Mouse (Mus musculus): Measurements from ENCODE around the gene Cracr2b. TPM values are rescaled to one million over a fixed set of nuclear protein-coding genes. Genes with fewer than 3 reads are reported as not detected.
A peak's percentile ranks its signal among the peaks of the same experiment; 100 is the strongest.

Cracr2b gene
- polyA plus RNA-seq, 1 experiment from 2014 or later: 8.1 TPM

DNA sequence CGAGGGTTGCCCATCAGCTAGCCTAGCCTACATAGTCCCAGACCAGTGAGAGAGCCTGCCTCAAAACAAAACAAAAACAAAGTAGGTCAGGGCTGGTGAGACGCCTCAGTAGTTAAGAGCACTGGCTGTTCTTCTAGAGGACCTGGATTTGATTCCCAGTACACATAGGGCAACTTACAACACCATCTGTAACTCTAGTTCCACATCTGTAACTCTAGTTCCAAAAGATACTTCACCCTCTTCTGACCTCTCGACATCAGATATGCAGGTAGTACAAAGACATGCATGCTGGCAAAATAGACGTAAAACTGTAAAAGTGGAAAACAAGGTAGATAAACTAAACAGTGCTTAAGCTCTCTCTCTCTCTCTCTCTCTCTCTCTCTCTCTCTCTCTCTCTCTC, 37.1 kb upstream of the Cracr2b start:
- no peaks in the 10 kb centered on the region for H3K27me3 ChIP-seq (ENCODE audit: control insufficient read depth, insufficient read depth, low read length)
- H3K4me2 ChIP-seq (replicated peaks): no peak overlapping the region
- peaks cover 13% of the 10 kb centered on the region for H3K36me3 ChIP-seq (replicated peaks; ENCODE audit: control insufficient read depth, insufficient read depth)
- H3K9ac ChIP-seq: no peak overlapping the region
- no peaks in the 10 kb centered on the region for H3K9me3 ChIP-seq (ENCODE audit: control insufficient read depth, low read length)
- ATAC-seq (ENCODE audit: low FRiP score): no peak
- DNase-seq (ENCODE audit: low spot score): no peak
- H3K4me3 ChIP-seq (replicated peaks; ENCODE audit: low read length): no peak overlapping the region
- peaks cover 8% of the 10 kb centered on the region for H3K4me1 ChIP-seq (replicated peaks; ENCODE audit: control insufficient read depth, insufficient read depth, low read length)
- 75% methylated on average over 4 of the region's 4 CpGs for WGBS
- no peak overlapping the region for H3K27ac ChIP-seq

DNA sequence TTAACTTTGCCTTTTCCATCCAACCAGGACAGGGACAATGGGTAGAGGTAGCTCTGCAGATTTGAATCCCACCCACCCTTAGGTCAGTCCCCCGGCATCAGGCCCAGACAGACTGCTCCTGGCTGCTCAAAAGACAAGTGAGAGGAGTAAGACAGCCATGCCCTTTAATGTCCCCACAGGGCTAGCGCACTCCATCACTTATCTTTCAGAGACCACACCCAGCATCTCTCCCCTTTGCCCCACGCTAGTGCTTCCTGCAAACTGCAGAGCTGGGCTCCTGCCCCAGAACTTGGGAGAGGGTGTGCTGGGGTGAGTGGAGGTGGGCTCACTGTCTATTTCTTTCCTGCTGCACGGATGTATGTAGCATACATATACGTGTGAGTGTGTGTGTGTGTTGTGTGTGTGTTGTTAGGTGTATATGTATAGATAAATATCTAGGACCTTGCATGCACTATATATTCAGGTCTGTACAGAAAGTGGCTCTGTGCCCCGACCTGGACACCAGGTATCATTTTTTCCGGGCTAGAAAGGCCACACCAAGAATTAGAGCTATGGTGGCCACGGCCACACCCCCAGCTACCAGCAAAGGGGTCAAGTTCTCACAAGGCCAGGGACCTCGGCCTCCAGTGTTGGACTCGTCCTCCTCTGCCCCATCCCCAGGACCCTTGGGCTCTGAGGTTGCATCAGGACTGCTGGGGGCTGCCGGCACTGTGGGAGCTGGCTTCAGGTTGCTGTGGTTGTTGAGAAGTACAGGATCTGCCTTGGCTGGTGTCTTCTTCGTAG, 33.8 kb upstream of the Cracr2b start:
- Histone ChIP-seq H3K36me3 (replicated peaks; ENCODE audit: control insufficient read depth, insufficient read depth) (peaks cover 34% of the 10 kb centered on the region), H3K9me3 (ENCODE audit: control insufficient read depth, low read length) (no peaks in the 10 kb centered on the region), H3K27me3 (ENCODE audit: control insufficient read depth, insufficient read depth, low read length) (no peaks in the 10 kb centered on the region), H3K4me2 (replicated peaks) (no peak overlapping the region), H3K9ac (no peak overlapping the region), H3K27ac (no peak overlapping the region), H3K4me1 (replicated peaks; ENCODE audit: control insufficient read depth, insufficient read depth, low read length) (peaks cover 11% of the 10 kb centered on the region), H3K4me3 (replicated peaks; ENCODE audit: low read length) (no peak overlapping the region)
- DNase-seq (ENCODE audit: low spot score): no peak
- WGBS: 87% methylated on average over 12 of the region's 12 CpGs
- no peak for ATAC-seq (ENCODE audit: low FRiP score)

DNA sequence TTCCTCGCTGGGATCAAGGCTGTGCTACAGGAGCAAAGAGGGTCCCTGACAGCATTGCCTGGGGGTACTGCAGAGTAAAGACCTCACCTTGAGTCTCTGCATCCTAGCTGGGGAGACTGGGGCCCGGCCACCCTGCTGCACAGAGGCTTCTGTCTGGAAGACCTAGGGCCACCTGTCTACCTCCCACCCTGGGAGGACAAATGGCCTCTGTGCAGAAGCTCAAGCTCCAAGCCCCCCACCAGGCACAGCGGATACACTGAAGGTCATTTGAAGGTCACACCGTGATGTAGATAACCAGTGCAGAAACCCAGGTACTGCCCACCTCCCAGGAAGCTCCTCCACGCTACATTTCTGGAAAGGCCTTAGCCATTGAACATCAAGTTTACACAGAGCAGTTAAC, 32.2 kb upstream of the Cracr2b start:
- Histone ChIP-seq H3K9me3 (ENCODE audit: control insufficient read depth, low read length) (no peaks in the 10 kb centered on the region), H3K4me2 (replicated peaks) (peak overlapping the region; percentile 92), H3K36me3 (replicated peaks; ENCODE audit: control insufficient read depth, insufficient read depth) (peaks cover 50% of the 10 kb centered on the region), H3K27ac (peak overlapping the region; percentile 80), H3K9ac (peak overlapping the region; percentile 85), H3K27me3 (ENCODE audit: control insufficient read depth, insufficient read depth, low read length) (no peaks in the 10 kb centered on the region), H3K4me3 (replicated peaks; ENCODE audit: low read length) (peak overlapping the region; percentile 58), H3K4me1 (replicated peaks; ENCODE audit: control insufficient read depth, insufficient read depth, low read length) (peaks cover 17% of the 10 kb centered on the region)
- ATAC-seq (ENCODE audit: low FRiP score): no peak
- WGBS: 53% methylated on average over 5 of the region's 5 CpGs
- DNase-seq (ENCODE audit: low spot score): no peak

- ATAC-seq (ENCODE audit: low FRiP score): peak; percentile 87
- H3K27ac ChIP-seq: peak within 1 kb of the TSS; percentile 80
- H3K4me1 ChIP-seq (replicated peaks; ENCODE audit: control insufficient read depth, insufficient read depth, low read length): peaks cover 23% of the 10 kb centered on the region
- WGBS: 3% methylated on average over 19 of the region's 19 CpGs
- peak within 1 kb of the TSS; percentile 58 for H3K4me3 ChIP-seq (replicated peaks; ENCODE audit: low read length)
- peak within 1 kb of the TSS; percentile 85 for H3K9ac ChIP-seq
- H3K36me3 ChIP-seq (replicated peaks; ENCODE audit: control insufficient read depth, insufficient read depth): peaks cover 52% of the 10 kb centered on the region
- no peaks in the 10 kb centered on the region for H3K27me3 ChIP-seq (ENCODE audit: control insufficient read depth, insufficient read depth, low read length)
- H3K4me2 ChIP-seq (replicated peaks): peak within 1 kb of the TSS; percentile 92
- DNase-seq (ENCODE audit: low spot score): peak; percentile 76
- no peaks in the 10 kb centered on the region for H3K9me3 ChIP-seq (ENCODE audit: control insufficient read depth, low read length)
Measured at GRCm38 (mm10) chr7:141429310-141429709, 31.6 kb upstream of the Cracr2b start, which contains the start of gene Cend1. TSS of gene Cend1 (minus strand) at chr7:141429491.

DNA sequence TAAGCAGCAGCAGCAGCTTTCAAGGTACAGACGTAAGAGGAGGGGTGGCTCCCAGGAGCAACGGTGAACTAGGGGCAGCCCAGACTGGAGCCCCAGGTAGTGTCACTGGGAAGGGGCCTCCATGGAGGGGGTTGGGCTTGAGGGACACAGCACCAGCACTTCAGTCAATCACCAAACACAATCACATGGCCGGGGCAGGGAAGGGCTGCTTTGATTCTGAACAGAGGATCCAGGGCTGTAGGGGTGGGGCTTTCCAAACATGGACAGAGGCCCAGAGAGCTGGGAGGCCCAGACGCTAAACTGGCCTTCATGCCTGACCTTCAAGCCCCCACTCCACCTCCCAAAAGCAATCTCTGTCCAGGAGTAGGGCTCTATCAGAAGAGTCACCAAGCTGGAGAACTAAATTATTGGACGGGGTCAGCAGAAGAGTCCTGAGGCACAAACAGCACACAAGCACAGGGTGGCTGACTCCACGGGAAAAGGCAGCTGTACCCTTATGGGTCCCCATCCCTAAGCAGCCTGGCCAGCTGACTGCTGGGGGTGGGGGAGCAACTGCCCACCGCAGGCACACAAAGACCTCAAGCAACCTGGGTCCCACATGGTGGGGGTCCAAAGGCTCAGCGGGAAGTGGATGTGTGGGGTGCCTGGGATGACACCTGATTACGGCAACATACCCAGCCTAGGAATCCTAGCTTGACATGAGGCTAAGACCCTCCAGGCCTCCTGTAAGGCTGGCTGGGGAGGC, 30.9 kb upstream of the Cracr2b start:
- peak overlapping the region; percentile 92 for H3K4me2 ChIP-seq (replicated peaks)
- no peak overlapping the region for H3K9ac ChIP-seq
- DNase-seq (ENCODE audit: low spot score) (no peak), ATAC-seq (ENCODE audit: low FRiP score) (no peak)
- H3K4me1 ChIP-seq (replicated peaks; ENCODE audit: control insufficient read depth, insufficient read depth, low read length): peaks cover 23% of the 10 kb centered on the region
- H3K36me3 ChIP-seq (replicated peaks; ENCODE audit: control insufficient read depth, insufficient read depth): peaks cover 52% of the 10 kb centered on the region
- H3K4me3 ChIP-seq (replicated peaks; ENCODE audit: low read length): peak overlapping the region; percentile 58
- H3K9me3 ChIP-seq (ENCODE audit: control insufficient read depth, low read length): no peaks in the 10 kb centered on the region
- H3K27ac ChIP-seq: peak overlapping the region; percentile 80; the same call in 1 of the 2 replicates
- 65% methylated on average over 9 of the region's 9 CpGs for WGBS
- H3K27me3 ChIP-seq (ENCODE audit: control insufficient read depth, insufficient read depth, low read length): no peaks in the 10 kb centered on the region

DNA sequence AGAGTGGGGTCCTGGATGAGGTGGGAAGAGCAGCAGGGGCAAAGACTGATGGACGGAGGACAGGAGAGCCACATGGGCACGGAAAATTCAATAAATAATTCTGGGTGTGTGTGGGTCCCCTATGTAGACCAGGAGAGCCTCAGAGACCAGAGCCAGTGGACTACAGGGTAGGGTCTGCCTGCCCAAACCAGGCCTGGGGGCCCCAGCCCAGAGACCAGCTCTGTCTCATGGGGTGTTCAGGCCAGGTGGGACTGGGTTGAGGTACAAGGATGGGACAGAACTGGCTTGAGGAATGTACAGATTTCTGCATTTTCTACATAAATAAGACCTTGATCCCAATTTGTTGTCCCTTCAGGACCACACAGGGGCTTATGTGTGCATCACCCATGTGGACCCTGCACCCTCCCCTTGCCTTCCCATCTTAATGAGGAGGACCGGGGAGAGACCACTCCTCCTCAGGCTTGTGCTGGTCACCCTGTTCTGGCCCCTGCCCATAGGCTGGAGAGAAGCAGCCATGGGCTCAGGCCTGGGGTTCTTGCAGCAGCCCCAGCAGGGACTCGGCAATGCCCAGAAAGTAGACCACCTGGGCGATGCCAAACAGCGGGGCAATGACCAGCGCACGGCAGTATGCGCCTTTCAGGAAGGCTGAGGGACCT, 30.2 kb upstream of the Cracr2b start:
- no peak for ATAC-seq (ENCODE audit: low FRiP score)
- no peak overlapping the region for H3K4me2 ChIP-seq (replicated peaks)
- H3K27ac ChIP-seq: no peak overlapping the region
- H3K36me3 ChIP-seq (replicated peaks; ENCODE audit: control insufficient read depth, insufficient read depth): peaks cover 52% of the 10 kb centered on the region
- 95% methylated on average over 9 of the region's 9 CpGs for WGBS
- H3K27me3 ChIP-seq (ENCODE audit: control insufficient read depth, insufficient read depth, low read length): no peaks in the 10 kb centered on the region
- H3K9me3 ChIP-seq (ENCODE audit: control insufficient read depth, low read length): no peaks in the 10 kb centered on the region
- no peak overlapping the region for H3K9ac ChIP-seq
- H3K4me3 ChIP-seq (replicated peaks; ENCODE audit: low read length): no peak overlapping the region
- H3K4me1 ChIP-seq (replicated peaks; ENCODE audit: control insufficient read depth, insufficient read depth, low read length): peaks cover 28% of the 10 kb centered on the region
- DNase-seq (ENCODE audit: low spot score): no peak

GRCm38 (mm10) chr7:141431434-141432185, 29.3 kb upstream of the Cracr2b start:
- Histone ChIP-seq H3K9me3 (ENCODE audit: control insufficient read depth, low read length) (no peaks in the 10 kb centered on the region), H3K4me2 (replicated peaks) (no peak overlapping the region), H3K4me1 (replicated peaks; ENCODE audit: control insufficient read depth, insufficient read depth, low read length) (peaks cover 37% of the 10 kb centered on the region), H3K9ac (no peak overlapping the region), H3K27me3 (ENCODE audit: control insufficient read depth, insufficient read depth, low read length) (no peaks in the 10 kb centered on the region), H3K36me3 (replicated peaks; ENCODE audit: control insufficient read depth, insufficient read depth) (peaks cover 47% of the 10 kb centered on the region), H3K27ac (no peak overlapping the region), H3K4me3 (replicated peaks; ENCODE audit: low read length) (no peak overlapping the region)
- DNase-seq (ENCODE audit: low spot score): no peak
- ATAC-seq (ENCODE audit: low FRiP score): no peak
- 92% methylated on average over 19 of the region's 19 CpGs for WGBS

DNA sequence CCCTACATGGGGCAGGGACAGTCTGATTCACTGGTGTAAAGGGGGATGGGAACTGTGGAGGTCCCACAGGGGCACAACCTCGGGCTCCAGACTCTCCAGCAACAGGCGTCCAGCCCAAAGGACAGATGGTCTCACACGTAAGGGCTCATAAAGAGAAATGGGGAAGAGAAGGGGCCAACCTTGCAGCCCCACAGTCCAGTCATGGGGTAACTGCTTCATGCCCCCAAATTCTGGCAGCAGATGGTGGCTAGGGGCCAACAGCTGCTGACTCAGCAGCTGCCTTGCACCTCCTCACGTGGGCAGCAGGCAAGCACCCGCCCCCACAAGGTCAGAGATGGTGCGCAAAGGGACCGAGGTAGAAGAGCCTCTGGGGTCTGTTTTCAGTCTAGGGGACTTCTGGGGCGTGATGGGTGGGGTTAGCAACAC, 28.7 kb upstream of the Cracr2b start:
- H3K4me3 ChIP-seq (replicated peaks; ENCODE audit: low read length): no peak overlapping the region
- no peak overlapping the region for H3K4me2 ChIP-seq (replicated peaks)
- peaks cover 42% of the 10 kb centered on the region for H3K36me3 ChIP-seq (replicated peaks; ENCODE audit: control insufficient read depth, insufficient read depth)
- no peak for DNase-seq (ENCODE audit: low spot score)
- H3K27ac ChIP-seq: no peak overlapping the region
- no peaks in the 10 kb centered on the region for H3K9me3 ChIP-seq (ENCODE audit: control insufficient read depth, low read length)
- H3K9ac ChIP-seq: no peak overlapping the region
- H3K4me1 ChIP-seq (replicated peaks; ENCODE audit: control insufficient read depth, insufficient read depth, low read length): peaks cover 37% of the 10 kb centered on the region
- no peak for ATAC-seq (ENCODE audit: low FRiP score)
- WGBS: 83% methylated on average over 8 of the region's 8 CpGs
- no peaks in the 10 kb centered on the region for H3K27me3 ChIP-seq (ENCODE audit: control insufficient read depth, insufficient read depth, low read length)

Data from hindbrain, embryonic 14.5 days (tissue).